Mouse (Mus musculus) heart, embryonic 10.5 days (tissue): ENCODE results near the gene Klf11. TPM values are rescaled to one million over a fixed set of nuclear protein-coding genes. Genes with fewer than 3 reads are reported as not detected.
A peak's percentile ranks its signal among the peaks of the same experiment; 100 is the strongest.

Source experiments
- DNase-seq: peaks from one replicate; pipeline ENCODE4 v3.0.0-alpha.2; 2017; ENCODE audit warnings: low spot score
- H3K27ac ChIP-seq: fragments of 300-500 bp; sonication (generic); 2 replicates; pipeline ENCODE4 v1.5.1; 2016; ENCODE audit warnings: mild to moderate bottlenecking
- H3K27me3 ChIP-seq: fragments of 300-500 bp; sonication (generic); 2 replicates; pipeline ENCODE4 v1.6.1; 2016; ENCODE audit warnings: mild to moderate bottlenecking; ENCODE audit not compliant: poor library complexity, insufficient read depth, severe bottlenecking
- H3K36me3 ChIP-seq: fragments of 300-500 bp; sonication (generic); 2 replicates; pipeline ENCODE4 v1.6.1; 2016; ENCODE audit warnings: mild to moderate bottlenecking, moderate library complexity
- H3K4me1 ChIP-seq: fragments of 300-500 bp; sonication (generic); 2 replicates; pipeline ENCODE4 v1.6.1; 2016; ENCODE audit warnings: mild to moderate bottlenecking
- H3K4me3 ChIP-seq: fragments of 300-500 bp; sonication (generic); 2 replicates; pipeline ENCODE4 v1.5.1; 2016; ENCODE audit warnings: mild to moderate bottlenecking, moderate library complexity
- H3K9me3 ChIP-seq: fragments of 300-500 bp; sonication (generic); 2 replicates; pipeline ENCODE4 v1.6.1; 2016; ENCODE audit warnings: mild to moderate bottlenecking, moderate library complexity
- WGBS: fragments of 180-500 bp; shearing (Covaris S2); methylation state at CpG from one replicate; pipeline ENCODE4 v1.1.7; 2016; 5-methylcytosine and 5-hydroxymethylcytosine counted together
- polyA plus RNA-seq: library from polyadenylated mRNA; unstranded; fragments of >200 nt; fragmentation: Nextera tagmentation; extraction: Ambion mirVana; gene quantifications from 2 replicates; pipeline ENCODE4 v1.2.1, GENCODE M21; 2016

Gene Klf11
- polyA plus RNA-seq, 1 experiment from 2014 or later = 12.0 TPM

DNA sequence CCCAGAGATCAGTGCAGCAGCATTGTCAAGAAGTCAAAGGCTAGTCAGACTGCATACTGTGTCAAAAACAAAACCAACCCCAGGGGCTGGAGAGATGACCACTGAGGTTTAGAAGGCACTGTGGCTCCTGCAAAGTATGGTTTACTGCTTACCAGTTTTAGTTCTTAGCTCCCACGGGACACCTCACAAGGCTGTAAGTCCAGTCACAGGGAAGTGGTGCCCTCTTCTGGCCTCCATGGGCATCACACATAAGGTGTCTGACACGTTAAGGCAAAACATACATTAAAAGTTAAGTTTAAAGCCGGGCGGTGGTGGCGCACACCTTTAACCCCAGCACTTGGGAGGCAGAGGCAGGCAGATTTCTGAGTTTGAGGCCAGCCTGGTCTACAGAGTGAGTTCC lies 59.6 kb downstream of the Klf11 start:
- Histone ChIP-seq H3K27me3 (no peaks in the 10 kb centered on the region), H3K27ac (no peak overlapping the region), H3K9me3 (no peaks in the 10 kb centered on the region), H3K4me3 (0 out of 2 replicates have a peak overlapping the region, but pooled peaks have one; percentile 97), H3K36me3 (peaks cover 47% of the 10 kb centered on the region), H3K4me1 (peaks cover 43% of the 10 kb centered on the region)
- no peak for DNase-seq
- 75% methylated on average over 5 of the region's 5 CpGs for WGBS

Other genes with a start within 250 kb of the Klf11 start
- 28.9 and 29.1 TPM in 2 replicates for gene Taf1b, start 152.9 kb upstream of the Klf11 start, polyA plus RNA-seq
- 4.1 and 5.1 TPM in 2 replicates for gene Grhl1, start 79.0 kb upstream of the Klf11 start, polyA plus RNA-seq
- gene Cys1, start 30.5 kb downstream of the Klf11 start, polyA plus RNA-seq = 0.28 and 0.34 TPM in 2 replicates
- 307 TPM in 2 replicates for gene Rrm2, start 57.0 kb downstream of the Klf11 start, polyA plus RNA-seq
- gene Mboat2, start 179.6 kb downstream of the Klf11 start, polyA plus RNA-seq = 35.7 and 37.0 TPM in 2 replicates